Mouse (Mus musculus) lung, adult 2 months (tissue): Measurements from ENCODE around the gene Hacd2.

ENCODE experiments used
- CTCF ChIP-seq: fragments of 200-500 bp; IDR thresholded peaks from 2 replicates; pipeline ENCODE4 v1.5.1; 2011; ENCODE audit warnings: mild to moderate bottlenecking, low read length, control low read depth; ENCODE audit not compliant: insufficient read depth
- POLR2A ChIP-seq: fragments of 200-500 bp; IDR thresholded peaks from 2 replicates; pipeline ENCODE4 v1.6.1; 2011; ENCODE audit warnings: low read depth, mild to moderate bottlenecking, control low read depth, low read length, borderline replicate concordance; ENCODE audit errors: extremely low read depth

- TF ChIP-seq CTCF (no peak), POLR2A (no peak)
Observed at GRCm38 (mm10) chr16:35054432-35055193, 32.4 kb downstream of the Hacd2 start.
